Mouse (Mus musculus): Measurements from ENCODE around the gene Slc8a1.

DNA sequence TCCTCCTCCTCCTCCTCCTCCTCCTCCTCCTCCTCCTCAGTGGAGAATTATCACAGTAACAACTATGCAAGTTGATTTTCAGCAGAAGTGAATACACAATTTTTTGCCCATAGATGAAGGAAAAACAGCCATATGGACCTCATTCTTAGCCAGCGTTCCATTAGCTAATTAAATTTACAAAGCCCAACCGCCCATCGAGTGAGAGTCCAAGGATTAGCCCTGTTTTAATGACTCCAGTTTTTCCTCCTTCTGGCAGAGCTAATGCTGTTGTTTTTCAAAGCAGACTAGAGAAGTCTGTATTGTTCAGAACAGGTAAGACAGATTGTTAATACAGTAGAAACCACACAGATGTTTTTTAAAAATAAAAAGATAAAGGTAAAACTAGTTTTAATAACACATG is 264.8 kb downstream of the Slc8a1 start:
- TF ChIP-seq POLR2A (IDR thresholded peaks at IDR 0.05; ENCODE audit: insufficient read depth, low read depth, low read length) (no peak), CTCF (IDR thresholded peaks at IDR 0.05; ENCODE audit: insufficient read depth, low read depth, low read length) (no peak)
